Mouse (Mus musculus) hindbrain, postnatal 0 days (tissue): ENCODE measurements around the gene Stx4a. TPM values are rescaled to one million over a fixed set of nuclear protein-coding genes. Genes with fewer than 3 reads are reported as not detected.

Experiments
- ATAC-seq: fragments of 200-750 bp; cut with Nextera tagmentation; 2 replicates; pipeline ENCODE4 v1.8.0; 2017; ENCODE audit warnings: mild to moderate bottlenecking, moderate TSS enrichment, moderate library complexity
- DNase-seq: peaks from one replicate; pipeline ENCODE4 v3.0.0-alpha.2; 2015; ENCODE audit warnings: low spot score
- H3K27ac ChIP-seq: fragments of 300-500 bp; sonication (generic); 2 replicates; pipeline ENCODE4 v1.5.1; 2014; ENCODE audit warnings: mild to moderate bottlenecking
- H3K27me3 ChIP-seq: fragments of 300-500 bp; sonication (generic); 2 replicates; pipeline ENCODE4 v1.6.1; 2014; ENCODE audit warnings: low read length, mixed read lengths; ENCODE audit not compliant: insufficient read depth
- H3K36me3 ChIP-seq: fragments of 300-500 bp; sonication (generic); 2 replicates; pipeline ENCODE4 v1.6.1; 2014; ENCODE audit warnings: low read length, mixed read lengths; ENCODE audit not compliant: insufficient read depth
- H3K4me1 ChIP-seq: fragments of 300-500 bp; sonication (generic); 2 replicates; pipeline ENCODE4 v1.6.1; 2014; ENCODE audit warnings: antibody characterized with exemption, low read length, mixed read lengths; ENCODE audit not compliant: insufficient read depth
- H3K4me2 ChIP-seq: fragments of 300-500 bp; sonication (generic); 2 replicates; pipeline ENCODE4 v1.6.1; 2014; ENCODE audit warnings: low read depth, mild to moderate bottlenecking, low read length, moderate library complexity, mixed read lengths
- H3K4me3 ChIP-seq: fragments of 300-500 bp; sonication (generic); 2 replicates; pipeline ENCODE4 v1.5.1; 2014; ENCODE audit warnings: low read length
- H3K9ac ChIP-seq: fragments of 300-500 bp; sonication (generic); replicated peaks from 2 replicates; pipeline ENCODE4 v1.6.1; 2014; ENCODE audit warnings: mild to moderate bottlenecking, low read length, moderate library complexity, mixed read lengths
- H3K9me3 ChIP-seq: fragments of 300-500 bp; sonication (generic); 2 replicates; pipeline ENCODE4 v1.6.1; 2016; ENCODE audit warnings: low read length, mixed read lengths
- CTCF ChIP-seq: IDR thresholded peaks from 2 replicates; pipeline ENCODE4 v1.5.1; 2016; ENCODE audit warnings: antibody characterized with exemption, control low read depth, low read depth
- WGBS: fragments of 180-500 bp; shearing (Covaris S2); extraction: QIAGEN DNeasy Blood & Tissue Kit; methylation state at CpG from one replicate; pipeline ENCODE4 v1.1.7; 2014; 5-methylcytosine and 5-hydroxymethylcytosine counted together
- polyA plus RNA-seq: library from polyadenylated mRNA; unstranded; fragments of >200 nt; fragmentation: Nextera tagmentation; extraction: Ambion mirVana; gene quantifications from 2 replicates; pipeline ENCODE4 v1.2.1, GENCODE M21; 2015
- total RNA-seq: library from RNA; depleted of rRNA; stranded (reverse); fragments of >200 nt; gene quantifications from 2 replicates; pipeline ENCODE4 v1.2.3, GENCODE M21; 2014; rRNA removed

Gene Stx4a
- total and polyA plus RNA-seq, 2 experiments from 2014 or later, result 4.0 to 28.4 TPM

DNA sequence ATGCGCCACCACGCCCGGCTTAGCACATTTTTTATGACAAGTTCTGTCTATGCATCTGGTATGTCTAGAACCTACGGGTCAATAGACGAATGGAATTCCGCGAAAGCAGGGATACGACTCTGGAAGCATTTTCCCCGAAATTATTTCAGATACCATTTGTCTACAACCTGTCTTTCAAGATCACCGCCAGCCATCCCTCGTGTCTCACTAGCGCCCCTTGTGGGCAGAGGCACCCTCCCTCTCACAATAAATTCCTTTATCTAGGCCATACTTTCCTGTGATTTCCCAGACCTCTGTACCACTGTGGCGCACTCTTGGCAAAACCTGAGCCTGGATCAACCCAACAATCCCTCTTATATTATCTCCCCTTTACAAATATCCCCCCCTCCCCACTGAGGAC lies 72.3 kb downstream of the Stx4a start:
- ATAC-seq (no peak), DNase-seq (peak; percentile 60)
- Histone ChIP-seq H3K9me3 (no peaks in the 10 kb centered on the region), H3K4me2 (no peak overlapping the region), H3K27me3 (no peaks in the 10 kb centered on the region), H3K4me3 (no peak overlapping the region), H3K36me3 (0 out of 2 replicates have a peak, but pooled peaks cover 3% of the 10 kb centered on the region), H3K4me1 (peaks cover 10% of the 10 kb centered on the region; the same call in 1 of the 2 replicates), H3K9ac (no peak overlapping the region), H3K27ac (no peak overlapping the region)
- whole genome bisulfite sequencing, result 59% methylated on average over 13 of the region's 13 CpGs
- peak; percentile 76 for TF ChIP-seq CTCF

DNA sequence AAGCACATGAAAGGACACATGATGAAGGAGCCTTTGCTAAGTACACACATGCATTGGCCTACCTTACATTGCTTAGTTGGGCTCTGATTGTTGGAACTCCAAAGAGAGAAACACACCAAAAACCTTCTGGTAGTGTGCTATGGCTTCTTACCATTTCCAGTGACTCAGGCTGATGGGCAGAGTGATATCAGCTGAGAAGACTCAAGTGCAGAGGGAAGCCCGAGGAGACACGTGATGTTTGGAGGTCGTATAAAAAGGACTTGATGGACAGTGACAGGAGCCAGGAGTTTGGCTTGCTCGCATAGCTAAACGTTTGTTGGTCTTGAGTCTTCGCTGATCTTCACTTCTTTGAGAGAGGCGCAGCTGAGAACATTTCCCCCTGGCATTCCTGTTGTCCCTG lies 73.4 kb downstream of the Stx4a start:
- no peak for DNase-seq
- Histone ChIP-seq H3K9ac (no peak overlapping the region), H3K27me3 (no peaks in the 10 kb centered on the region), H3K4me2 (no peak overlapping the region), H3K36me3 (0 out of 2 replicates have a peak, but pooled peaks cover 3% of the 10 kb centered on the region), H3K27ac (no peak overlapping the region), H3K9me3 (no peaks in the 10 kb centered on the region), H3K4me1 (peaks cover 10% of the 10 kb centered on the region; the same call in 1 of the 2 replicates), H3K4me3 (no peak overlapping the region)
- TF ChIP-seq CTCF, result no peak
- no peak for ATAC-seq
- 89% methylated on average over 7 of the region's 7 CpGs for WGBS

DNA sequence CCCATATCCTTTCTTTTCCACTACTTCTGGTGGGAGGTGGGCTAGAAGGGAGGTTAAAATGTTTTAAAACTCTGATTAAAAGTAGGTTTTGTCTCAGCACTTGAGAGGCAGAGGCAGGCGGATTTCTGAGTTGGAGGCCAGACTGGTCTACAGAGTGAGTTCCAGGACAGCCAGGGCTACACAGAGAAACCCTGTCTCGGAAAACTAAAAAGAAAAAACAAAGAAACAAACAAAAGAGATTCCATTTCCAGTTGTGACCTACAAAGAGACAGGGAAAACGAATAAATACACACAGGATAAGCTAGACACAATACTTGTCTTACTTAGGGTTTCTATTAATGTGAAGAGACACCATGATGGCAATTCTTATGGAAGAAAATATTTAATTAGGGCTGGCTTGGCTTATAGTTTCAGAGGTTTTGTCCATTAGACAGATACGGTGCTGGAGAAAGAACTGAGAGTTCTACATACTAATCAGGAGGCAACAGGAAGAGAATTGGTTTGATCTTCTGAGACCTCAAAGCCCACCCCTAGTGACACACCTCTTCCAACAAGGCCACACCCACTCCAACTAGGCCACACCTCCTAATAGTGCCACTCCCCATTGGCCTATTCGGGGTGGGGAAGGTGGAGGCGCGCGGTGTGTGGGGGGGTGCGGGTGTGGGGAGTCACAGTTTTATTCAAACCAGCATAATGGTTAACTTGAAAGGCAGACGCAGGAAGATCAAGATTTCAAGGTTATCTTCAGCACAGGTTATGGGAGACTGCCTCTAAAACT lies 74.3 kb downstream of the Stx4a start:
- H3K4me3 ChIP-seq, result no peak overlapping the region
- ATAC-seq (no peak), DNase-seq (no peak)
- WGBS, result 35% methylated on average over 10 of the region's 10 CpGs
- H3K9ac ChIP-seq, result no peak overlapping the region
- no peak overlapping the region for H3K27ac ChIP-seq
- no peaks in the 10 kb centered on the region for H3K27me3 ChIP-seq
- H3K9me3 ChIP-seq, result no peaks in the 10 kb centered on the region
- TF ChIP-seq CTCF, result no peak
- H3K4me1 ChIP-seq, result peaks cover 10% of the 10 kb centered on the region; the same call in 1 of the 2 replicates
- no peaks in the 10 kb centered on the region for H3K36me3 ChIP-seq
- H3K4me2 ChIP-seq, result no peak overlapping the region

Other genes starting within 250 kb of the Stx4a start
- 9.0 and 10.9 TPM in 2 replicates for gene Ccdc189, start 235.7 kb upstream of the Stx4a start, total RNA-seq
- gene Ccdc189, start 235.7 kb upstream of the Stx4a start, polyA plus RNA-seq, result 9.2 and 11.2 TPM in 2 replicates
- gene Rnf40, start 235.5 kb upstream of the Stx4a start, total RNA-seq, result 33.6 and 34.6 TPM in 2 replicates
- 35.6 and 36.2 TPM in 2 replicates for gene Rnf40, start 235.5 kb upstream of the Stx4a start, polyA plus RNA-seq
- 36.2 and 40.0 TPM in 2 replicates for gene Zfp629, start 208.5 kb upstream of the Stx4a start, total RNA-seq
- 12.1 and 12.3 TPM in 2 replicates for gene Zfp629, start 208.5 kb upstream of the Stx4a start, polyA plus RNA-seq
- gene Bcl7c, start 115.4 kb upstream of the Stx4a start, total RNA-seq, result 86.8 and 105 TPM in 2 replicates
- gene Bcl7c, start 115.4 kb upstream of the Stx4a start, polyA plus RNA-seq, result 48.8 and 50.9 TPM in 2 replicates
- gene Ctf1, start 111.6 kb upstream of the Stx4a start, total RNA-seq, result 9.0 and 10.7 TPM in 2 replicates
- gene Ctf1, start 111.6 kb upstream of the Stx4a start, polyA plus RNA-seq, result 3.8 and 4.0 TPM in 2 replicates
- not detected in 2 replicates for gene Ctf2, start 92.1 kb upstream of the Stx4a start, total RNA-seq
- gene Ctf2, start 92.1 kb upstream of the Stx4a start, polyA plus RNA-seq, result 0.13 TPM in 1 of 2 replicates, not detected in the other
- gene Fbxl19, start 79.8 kb upstream of the Stx4a start, total RNA-seq, result 191 and 192 TPM in 2 replicates
- 6.8 and 7.0 TPM in 2 replicates for gene Fbxl19, start 79.8 kb upstream of the Stx4a start, polyA plus RNA-seq
- 20.0 and 35.8 TPM in 2 replicates for gene Orai3, start 54.5 kb upstream of the Stx4a start, total RNA-seq
- gene Orai3, start 54.5 kb upstream of the Stx4a start, polyA plus RNA-seq, result 10.8 and 11.3 TPM in 2 replicates
- 17.8 and 18.2 TPM in 2 replicates for gene Setd1a, start 47.6 kb upstream of the Stx4a start, total RNA-seq
- gene Setd1a, start 47.6 kb upstream of the Stx4a start, polyA plus RNA-seq, result 10.5 and 16.0 TPM in 2 replicates
- gene Gm49388, start 38.7 kb upstream of the Stx4a start, total RNA-seq, result 0.05 and 2.9 TPM in 2 replicates
- gene Gm49388, start 38.7 kb upstream of the Stx4a start, polyA plus RNA-seq, result not detected in 2 replicates
- gene Hsd3b7, start 23.7 kb upstream of the Stx4a start, total RNA-seq, result 11.0 and 12.1 TPM in 2 replicates
- gene Hsd3b7, start 23.7 kb upstream of the Stx4a start, polyA plus RNA-seq, result 10.3 and 11.3 TPM in 2 replicates
- 69.7 and 72.7 TPM in 2 replicates for gene Stx1b, start 255 bp downstream of the Stx4a start, total RNA-seq
- 66.6 and 76.3 TPM in 2 replicates for gene Stx1b, start 255 bp downstream of the Stx4a start, polyA plus RNA-seq
- 34.6 and 35.0 TPM in 2 replicates for gene Zfp646, start 51.9 kb downstream of the Stx4a start, total RNA-seq
- 3.4 and 4.4 TPM in 2 replicates for gene Zfp646, start 51.9 kb downstream of the Stx4a start, polyA plus RNA-seq
- 25.8 and 26.2 TPM in 2 replicates for gene Zfp668, start 52.5 kb downstream of the Stx4a start, total RNA-seq
- 21.8 and 22.4 TPM in 2 replicates for gene Zfp668, start 52.5 kb downstream of the Stx4a start, polyA plus RNA-seq
- 0.72 and 1.8 TPM in 2 replicates for gene Prss53, start 66.7 kb downstream of the Stx4a start, total RNA-seq
- 1.0 and 1.3 TPM in 2 replicates for gene Prss53, start 66.7 kb downstream of the Stx4a start, polyA plus RNA-seq
- not detected in 2 replicates for gene Gm21974, start 71.2 kb downstream of the Stx4a start, total RNA-seq
- gene Gm21974, start 71.2 kb downstream of the Stx4a start, polyA plus RNA-seq, result not detected in 2 replicates
- 37.2 and 43.0 TPM in 2 replicates for gene Vkorc1, start 71.3 kb downstream of the Stx4a start, total RNA-seq
- gene Vkorc1, start 71.3 kb downstream of the Stx4a start, polyA plus RNA-seq, result 72.6 and 79.8 TPM in 2 replicates
- 44.3 and 55.0 TPM in 2 replicates for gene Bckdk, start 79.8 kb downstream of the Stx4a start, total RNA-seq
- 61.5 and 63.5 TPM in 2 replicates for gene Bckdk, start 79.8 kb downstream of the Stx4a start, polyA plus RNA-seq
- gene Kat8, start 88.2 kb downstream of the Stx4a start, total RNA-seq, result 24.9 and 33.5 TPM in 2 replicates
- 30.1 and 33.9 TPM in 2 replicates for gene Kat8, start 88.2 kb downstream of the Stx4a start, polyA plus RNA-seq
- gene Prss8, start 105.8 kb downstream of the Stx4a start, total RNA-seq, result 0.26 and 0.32 TPM in 2 replicates
- gene Prss8, start 105.8 kb downstream of the Stx4a start, polyA plus RNA-seq, result 0.35 and 0.44 TPM in 2 replicates
- 17.0 and 19.9 TPM in 2 replicates for gene Prss36, start 122.4 kb downstream of the Stx4a start, total RNA-seq
- gene Prss36, start 122.4 kb downstream of the Stx4a start, polyA plus RNA-seq, result 16.5 and 17.3 TPM in 2 replicates
- 34.4 and 45.0 TPM in 2 replicates for gene Fus, start 143.2 kb downstream of the Stx4a start, total RNA-seq
- 281 and 299 TPM in 2 replicates for gene Fus, start 143.2 kb downstream of the Stx4a start, polyA plus RNA-seq
- 12.1 and 12.7 TPM in 2 replicates for gene Pycard, start 169.6 kb downstream of the Stx4a start, total RNA-seq
- 9.3 and 10.7 TPM in 2 replicates for gene Pycard, start 169.6 kb downstream of the Stx4a start, polyA plus RNA-seq
- 0.37 and 1.4 TPM in 2 replicates for gene Trim72, start 179.7 kb downstream of the Stx4a start, total RNA-seq
- not detected in 2 replicates for gene Trim72, start 179.7 kb downstream of the Stx4a start, polyA plus RNA-seq
- 2.6 and 3.2 TPM in 2 replicates for gene Itgam, start 238.3 kb downstream of the Stx4a start, total RNA-seq
- 1.2 and 1.3 TPM in 2 replicates for gene Itgam, start 238.3 kb downstream of the Stx4a start, polyA plus RNA-seq
- not detected in 2 replicates for gene Gm49368, start 238.4 kb downstream of the Stx4a start, total RNA-seq
- not detected in 2 replicates for gene Gm49368, start 238.4 kb downstream of the Stx4a start, polyA plus RNA-seq